Mouse (Mus musculus) ES-E14 (cell line): ENCODE measurements around the gene Ak5. TPM values are rescaled to one million over a fixed set of nuclear protein-coding genes. Genes with fewer than 3 reads are reported as not detected.
A peak's percentile ranks its signal among the peaks of the same experiment; 100 is the strongest.

ENCODE experiments used
- DNase-seq: peaks from one replicate; pipeline ENCODE4 v3.0.0-alpha.2; 2013; ENCODE audit warnings: low read depth, low spot score
- H3K27ac ChIP-seq: 2 replicates; pipeline ENCODE4 v1.5.1; 2012; ENCODE audit warnings: low read depth, mild to moderate bottlenecking, low read length, moderate library complexity, mixed read lengths; ENCODE audit not compliant: poor library complexity, insufficient read depth, severe bottlenecking
- H3K36me3 ChIP-seq: 2 replicates; pipeline ENCODE4 v1.6.1; 2012; ENCODE audit warnings: mild to moderate bottlenecking, low read length, moderate library complexity, mixed read lengths; ENCODE audit not compliant: control insufficient read depth, poor library complexity, insufficient read depth, severe bottlenecking
- H3K4me1 ChIP-seq, 2 experiments: fragments of 150-350 bp in 1 of 2; sonication (generic) in 1 of 2; 2 replicates each; pipeline ENCODE4 v1.6.1; 2012; ENCODE audit warnings: low read length in 2 of 2, mild to moderate bottlenecking in 1 of 2, mixed read lengths in 1 of 2; ENCODE audit not compliant: control insufficient read depth in 2 of 2, insufficient read depth in 2 of 2, poor library complexity in 1 of 2
- H3K4me3 ChIP-seq, 2 experiments: fragments of 150-350 bp in 1 of 2; sonication (generic) in 1 of 2; 2 replicates each; pipeline ENCODE4 v1.5.1; 2012; ENCODE audit warnings: low read length in 2 of 2, low read depth in 1 of 2, mild to moderate bottlenecking in 1 of 2, mixed read lengths in 1 of 2; ENCODE audit not compliant: insufficient read depth in 1 of 2, poor library complexity in 1 of 2, severe bottlenecking in 1 of 2
- H3K9ac ChIP-seq: 2 replicates; pipeline ENCODE4 v1.6.1; 2012; ENCODE audit warnings: low read depth, mild to moderate bottlenecking, low read length, mixed read lengths; ENCODE audit not compliant: poor library complexity, insufficient read depth, severe bottlenecking
- H3K9me3 ChIP-seq: fragments of 150-350 bp; sonication (generic); 2 replicates; pipeline ENCODE4 v1.6.1; 2012; ENCODE audit warnings: low read depth, mild to moderate bottlenecking, low read length; ENCODE audit not compliant: control insufficient read depth, insufficient read depth
- CHD2 ChIP-seq: IDR thresholded peaks from 2 replicates; pipeline ENCODE4 v1.6.1; 2014; ENCODE audit warnings: mild to moderate bottlenecking, low read depth, low read length, inconsistent platforms
- HCFC1 ChIP-seq: IDR thresholded peaks from 2 replicates; pipeline ENCODE4 v1.6.1; 2012; ENCODE audit warnings: low read length, inconsistent platforms, borderline replicate concordance; ENCODE audit not compliant: insufficient read depth
- MAFK ChIP-seq: IDR thresholded peaks from 2 replicates; pipeline ENCODE4 v1.6.1; 2014; ENCODE audit warnings: mild to moderate bottlenecking, low read depth, low read length, inconsistent platforms; ENCODE audit not compliant: insufficient read depth
- ZC3H11A ChIP-seq: IDR thresholded peaks from 2 replicates; pipeline ENCODE4 v1.6.1; 2012; ENCODE audit warnings: low read depth, mild to moderate bottlenecking, inconsistent platforms, low read length, borderline replicate concordance
- ZNF384 ChIP-seq: IDR thresholded peaks from 2 replicates; pipeline ENCODE4 v1.6.1; 2012; ENCODE audit warnings: low read depth, low read length, inconsistent platforms
- in situ Hi-C, 2 experiments: fragments of 600-800 bp; cut with MboI; formaldehyde crosslinking; loops; one replicate each; pipeline ENCODE4 v1.15.1; 2025; ENCODE audit warnings: low sequenced_read_pairs in 2 of 2, inconsistent platforms in 1 of 2; ENCODE audit not compliant: unreplicated experiment in 2 of 2
- total RNA-seq: library from RNA; depleted of rRNA; stranded (reverse); fragments of 300-350 nt; gene quantifications from 2 replicates; pipeline ENCODE4 v1.2.3, GENCODE M21; 2012

Gene Ak5
- total RNA-seq, 1 experiment = 0.76 TPM

GRCm38 (mm10) chr3:152475278-152475669, 192.9 kb downstream of the Ak5 start:
- no peak overlapping the region for H3K4me3 ChIP-seq
- H3K27ac ChIP-seq = no peak overlapping the region
- in situ Hi-C loops = no loop called here
- H3K9ac ChIP-seq = no peak overlapping the region
- H3K4me1 ChIP-seq = peaks cover 0 to 16% of the 10 kb centered on the region in 2 experiments; a peak in 3 of 4 replicates
- no peaks in the 10 kb centered on the region for H3K9me3 ChIP-seq
- no peak for DNase-seq
- no peaks in the 10 kb centered on the region for H3K36me3 ChIP-seq
- TF ChIP-seq ZNF384 (no peak), HCFC1 (no peak)

- H3K4me1 ChIP-seq = peaks cover 0 to 15% of the 10 kb centered on the region in 2 experiments; a peak in 3 of 4 replicates
- H3K4me3 ChIP-seq = no peak overlapping the region
- 0 out of 2 replicates have a peak, but pooled peaks have one; percentile 22 for TF ChIP-seq ZC3H11A
- TF ChIP-seq HCFC1 = no peak
- H3K27ac ChIP-seq = no peak overlapping the region
- H3K9ac ChIP-seq = peak overlapping the region; percentile 13; the same call in 1 of the 2 replicates
- in situ Hi-C loops = no loop called here
- no peaks in the 10 kb centered on the region for H3K36me3 ChIP-seq
- H3K9me3 ChIP-seq = no peaks in the 10 kb centered on the region
- peak; percentile 73 for DNase-seq
These were observed 193.4 kb downstream of the Ak5 start for GRCm38 (mm10) chr3:152474582-152475277.

- Histone ChIP-seq H3K4me3 (no peak overlapping the region), H3K9ac (no peak overlapping the region), H3K9me3 (no peaks in the 10 kb centered on the region), H3K36me3 (no peaks in the 10 kb centered on the region), H3K27ac (no peak overlapping the region), H3K4me1 (peaks cover 0 to 7% of the 10 kb centered on the region in 2 experiments; a peak in 2 of 4 replicates)
- no peak for DNase-seq
- TF ChIP-seq HCFC1 = no peak
- TF ChIP-seq ZNF384 = no peak
- TF ChIP-seq ZC3H11A = no peak
- no peak for TF ChIP-seq CHD2
- no peak for TF ChIP-seq MAFK
- in situ Hi-C loops = no loop called here
These were observed 195.5 kb downstream of the Ak5 start for GRCm38 (mm10) chr3:152472676-152473075.

- in situ Hi-C loops = no loop called here
- H3K27ac ChIP-seq = no peak overlapping the region
- DNase-seq = no peak
These were observed 197.8 kb downstream of the Ak5 start for GRCm38 (mm10) chr3:152470347-152470746.

More at GRCm38 (mm10) chr3:152470347-152470746, 197.8 kb downstream of the Ak5 start:
- H3K4me1 ChIP-seq = peaks cover 0 to 5% of the 10 kb centered on the region in 2 experiments; a peak in 1 of 4 replicates
- no peak overlapping the region for H3K9ac ChIP-seq
- no peaks in the 10 kb centered on the region for H3K9me3 ChIP-seq
- H3K4me3 ChIP-seq = no peak overlapping the region
- H3K36me3 ChIP-seq = no peaks in the 10 kb centered on the region
- TF ChIP-seq MAFK = no peak
- TF ChIP-seq ZNF384 = no peak
- TF ChIP-seq ZC3H11A = no peak
- TF ChIP-seq CHD2 = no peak
- TF ChIP-seq HCFC1 = no peak
